Mouse (Mus musculus) heart, adult 8-10 months (tissue): ENCODE data around the gene Fau. TPM values are rescaled to one million over a fixed set of nuclear protein-coding genes. Genes with fewer than 3 reads are reported as not detected.

Experiments used
- DNase-seq: peaks from one replicate; pipeline ENCODE4 v3.0.0; 2022; ENCODE audit warnings: low spot score
- microRNA-seq: library from miRNA; unstranded; fragments of <30 nt; microRNA quantifications from one replicate; pipeline ENCODE4 v1.2.0, GENCODE M21; 2022
- total RNA-seq, 4 experiments: library from RNA; stranded (reverse); gene quantifications; 2 replicates each; pipeline ENCODE4 v1.2.4; 2022

Fau gene
- total RNA-seq, 4 experiments from 2014 or later = 526 to 624 (median 583) TPM

DNA sequence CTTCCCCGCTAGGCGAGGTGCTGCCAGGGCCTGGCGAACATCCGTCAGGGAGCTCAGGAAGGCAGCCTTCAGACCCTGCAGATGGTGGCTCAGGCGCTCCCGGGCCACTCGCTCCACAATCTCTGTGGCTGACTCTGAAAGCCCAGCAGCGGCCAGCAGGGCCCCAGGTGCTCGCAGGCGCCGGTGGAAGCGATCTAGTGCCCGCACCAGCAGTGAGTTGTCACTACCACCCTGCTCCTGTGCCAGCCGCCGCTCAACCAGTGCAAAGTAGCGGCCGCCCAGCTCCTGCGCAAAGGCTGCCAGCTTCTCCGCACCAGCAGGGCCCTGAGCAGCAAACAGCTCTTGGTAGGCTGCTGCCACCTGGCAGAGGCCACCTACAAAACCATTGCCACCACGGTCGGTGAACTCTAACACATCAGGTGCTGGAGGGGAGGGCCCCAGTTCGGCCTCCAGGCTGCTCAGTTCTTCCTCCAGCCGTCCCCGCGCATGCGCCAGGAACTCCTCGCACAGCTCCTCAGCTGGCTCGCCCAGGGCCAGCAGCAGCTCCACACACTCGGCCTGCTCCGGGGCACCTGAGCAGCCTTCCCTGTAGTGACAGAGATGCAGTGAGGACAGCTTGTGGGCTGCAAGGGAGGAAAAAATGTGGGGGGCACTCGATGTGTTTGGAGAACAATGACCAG, 13.1 kb downstream of the Fau start:
- no peak for DNase-seq

DNA sequence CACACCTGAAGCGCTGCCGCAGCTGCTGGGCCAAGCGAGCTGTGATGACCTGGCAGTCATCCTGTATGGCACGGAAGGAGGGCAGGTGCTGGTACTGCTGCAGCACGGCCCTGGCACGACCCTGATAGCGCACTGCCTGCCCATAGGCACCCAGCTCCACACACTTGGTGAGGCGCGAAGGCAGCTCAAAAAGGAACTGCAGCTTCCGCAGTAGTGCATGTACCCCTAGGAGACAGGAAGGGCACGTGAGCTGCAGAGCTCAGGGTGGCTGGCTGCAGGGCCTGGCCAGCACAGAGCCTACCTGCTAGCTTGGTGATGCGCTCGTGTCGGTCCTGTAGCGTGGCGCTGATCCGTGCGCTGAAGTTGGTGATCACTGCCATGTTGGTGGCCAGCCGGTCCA, 13.6 kb downstream of the Fau start:
- no peak for DNase-seq

DNA sequence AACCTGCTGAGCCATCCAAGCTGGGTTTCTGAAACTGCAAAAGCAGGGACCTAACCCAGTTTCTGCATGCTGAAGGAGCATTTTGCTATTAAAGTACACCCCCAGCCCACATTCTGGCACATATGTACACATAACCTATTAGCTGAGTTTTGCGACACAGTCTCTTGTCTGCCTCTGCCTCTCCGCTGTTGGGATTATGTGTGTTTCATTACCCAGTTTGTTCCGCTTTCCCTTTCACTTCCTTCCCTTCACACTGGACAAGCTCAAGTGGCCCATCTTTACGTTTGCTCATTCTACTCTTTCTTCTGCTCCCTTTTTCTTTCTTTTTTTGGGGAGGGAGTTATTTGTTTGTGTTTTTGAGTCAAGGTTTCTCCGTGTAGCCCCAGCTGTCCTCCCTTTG, 16.2 kb downstream of the Fau start:
- DNase-seq = no peak

DNA sequence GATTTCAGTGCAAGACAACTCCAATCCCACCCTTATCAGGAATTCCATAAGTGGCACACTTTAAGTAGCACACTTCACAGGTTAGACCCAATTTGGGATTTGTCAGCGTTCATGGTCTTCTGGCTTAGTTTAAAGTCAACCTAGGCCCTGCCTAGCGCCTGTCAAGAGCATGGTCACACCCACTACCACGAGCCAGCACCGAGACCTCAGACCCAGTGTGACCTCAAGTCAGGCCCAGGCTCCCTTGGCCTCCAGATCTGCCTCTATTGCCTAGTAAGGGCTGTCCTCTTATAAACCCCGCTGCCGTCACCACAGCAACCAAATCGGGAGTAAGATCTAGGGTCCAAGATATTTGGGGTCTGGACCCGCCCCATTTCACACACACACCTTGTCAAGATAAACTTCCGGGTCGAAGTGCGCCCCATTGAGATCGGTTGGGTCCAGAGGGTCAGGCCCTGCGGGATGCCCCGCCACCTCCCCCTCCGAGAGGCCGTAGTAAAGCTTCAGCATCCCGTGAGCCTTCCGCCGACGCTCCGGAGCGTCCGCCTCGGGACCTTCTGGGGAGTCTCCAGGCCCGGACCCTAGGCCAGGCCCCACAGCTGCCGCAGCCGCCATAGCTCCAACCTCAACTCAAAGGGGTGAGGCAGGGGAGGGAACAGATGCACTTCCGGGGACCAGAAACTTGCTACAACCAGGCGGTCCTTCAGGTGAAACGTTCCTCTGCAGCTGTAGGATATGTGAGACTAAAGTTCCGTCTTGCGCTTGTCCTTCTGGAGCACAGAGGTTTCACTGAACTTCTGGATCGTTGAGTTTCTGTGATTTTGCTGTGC, 19.1 kb downstream of the Fau start, which contains the start of gene Vps51:
Gene Vps51, minus strand, starts transcription at position 668 of the 830 bp plus-strand sequence.
- peak; percentile 89 for DNase-seq

DNA sequence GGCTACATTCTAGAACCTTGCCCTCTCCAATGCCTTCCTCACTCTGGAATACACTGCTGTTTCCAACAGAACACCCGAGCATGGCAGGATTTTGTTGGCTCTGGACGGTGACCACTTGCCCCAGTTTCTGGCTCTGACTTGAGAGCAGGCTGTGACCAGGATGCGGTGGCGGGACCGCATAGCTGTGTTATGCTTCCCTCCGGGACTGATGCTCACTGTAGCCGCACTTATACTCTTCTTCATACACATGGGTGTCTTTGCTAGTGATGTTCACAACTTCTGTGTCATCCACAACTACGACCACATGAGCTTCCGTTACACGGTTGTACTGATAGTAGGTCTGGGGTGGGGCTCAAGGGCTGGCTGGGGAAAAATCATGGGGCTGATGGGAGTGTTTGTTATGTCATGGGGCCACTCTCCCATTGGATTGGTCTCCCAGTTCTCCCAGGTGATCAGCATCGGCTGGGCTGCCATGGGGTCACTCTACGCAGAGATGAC, 22.4 kb downstream of the Fau start, which contains the start of gene Tmem262:
Gene Tmem262, plus strand, starts transcription at position 51 of the 498 bp plus-strand sequence.
- DNase-seq = no peak

DNA sequence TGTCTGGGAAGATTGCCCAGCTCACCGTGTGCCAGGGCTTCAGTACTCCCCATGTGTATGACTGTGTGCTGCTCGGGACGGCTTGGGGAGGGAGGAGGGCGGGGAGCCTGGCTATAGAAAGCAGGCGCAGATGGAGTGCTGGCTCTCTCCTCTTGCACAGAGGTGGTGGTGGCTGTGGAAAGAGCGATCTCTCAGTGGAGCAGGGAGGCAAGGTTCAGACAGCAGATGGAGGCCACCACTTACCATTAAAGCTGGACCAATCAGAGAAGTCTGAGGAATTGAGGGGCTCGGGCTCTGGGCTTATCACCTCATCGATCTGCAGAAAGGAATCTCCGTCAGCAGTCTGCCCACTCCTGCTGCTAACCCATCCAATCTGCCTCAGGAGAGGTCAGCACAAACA, 24.5 kb downstream of the Fau start, which contains the start of gene Gm28374:
Gene Gm28374, minus strand, starts transcription at position 101 of the 400 bp plus-strand sequence.
- no peak for DNase-seq

DNA sequence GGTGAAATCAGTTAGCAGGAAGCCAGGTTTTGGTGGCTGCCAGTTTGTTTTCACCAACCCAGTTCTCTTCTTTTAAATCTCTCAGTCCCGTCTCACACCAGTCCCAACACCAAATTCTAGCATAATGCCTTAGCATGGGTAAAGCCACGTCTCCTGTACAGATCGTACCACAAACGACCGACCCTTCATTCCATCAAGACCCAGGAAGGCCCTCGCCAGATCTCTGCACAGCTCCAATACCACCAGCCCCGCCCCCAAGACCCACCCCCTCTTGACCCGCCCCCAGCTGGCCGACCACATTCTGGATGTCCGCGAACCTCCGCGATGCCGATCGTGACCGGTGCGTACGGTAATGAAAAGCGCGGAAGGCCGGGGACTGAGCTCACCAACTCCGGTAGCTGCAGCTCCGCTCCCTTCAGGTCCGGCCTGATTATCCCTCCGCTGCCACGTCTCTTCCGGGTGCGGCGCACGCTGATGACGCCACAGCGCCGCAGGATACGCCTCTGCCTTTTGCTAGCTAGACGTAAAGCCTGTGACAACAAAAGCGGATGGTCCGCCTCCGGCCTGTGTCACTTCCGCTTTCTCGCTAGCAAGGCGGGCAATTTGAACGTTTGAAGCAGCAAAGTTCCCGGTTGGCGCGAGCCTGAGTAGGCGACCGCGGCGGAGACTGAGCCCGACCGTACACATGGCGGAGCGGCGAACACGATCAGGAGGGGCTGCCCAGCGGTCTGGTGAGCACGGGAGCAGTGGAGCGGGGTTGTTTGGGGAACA, 27.0 kb downstream of the Fau start, which contains the start of the genes Zfpl1 and Cdca5:
Gene Zfpl1, minus strand, starts transcription at position 479 of the 771 bp plus-strand sequence.
Gene Cdca5, plus strand, starts transcription at position 506 of the 771 bp plus-strand sequence.
- DNase-seq = peak; percentile 97

DNA sequence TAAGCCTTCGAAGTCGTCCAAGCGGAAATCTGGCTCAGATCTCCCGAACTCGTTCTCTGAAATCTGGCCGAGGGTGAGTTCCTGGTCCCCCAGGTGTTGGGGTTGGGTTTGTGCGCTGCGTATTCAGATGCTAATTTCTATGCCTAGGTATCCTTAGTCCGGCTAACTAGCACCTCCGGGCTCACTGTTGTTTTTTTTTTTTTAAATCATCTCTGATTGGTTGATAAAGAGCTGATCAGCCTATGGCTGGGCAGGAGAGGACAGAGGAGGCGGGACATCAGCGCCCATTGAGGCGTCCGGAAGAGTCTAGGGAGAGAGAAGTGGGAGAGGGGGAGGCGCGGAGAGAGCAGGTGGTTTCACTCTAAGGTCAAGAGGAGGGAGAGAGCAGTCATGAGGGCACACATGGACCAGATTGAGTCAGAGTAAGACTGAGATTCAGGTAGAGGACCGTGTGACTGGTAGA, 27.8 kb downstream of the Fau start:
- DNase-seq = no peak

DNA sequence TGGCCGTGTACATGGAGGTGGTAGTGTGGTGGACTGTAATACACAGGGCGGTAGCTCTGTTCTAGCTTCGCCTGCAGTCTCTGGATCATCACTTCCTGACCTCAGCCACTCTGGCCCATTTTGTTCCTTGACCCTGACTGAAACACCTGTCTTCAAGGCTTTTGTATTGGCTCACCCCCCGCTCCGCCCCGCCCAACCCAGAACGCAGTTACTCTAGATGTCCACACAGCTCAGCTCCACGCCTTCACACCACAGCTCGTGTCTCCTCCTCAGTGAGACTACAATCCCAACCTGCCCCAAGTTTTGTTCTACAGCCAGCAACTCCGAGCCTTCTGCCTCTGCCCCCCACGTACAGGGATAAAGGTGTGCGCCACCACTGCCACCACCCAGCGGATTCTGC, 31.2 kb downstream of the Fau start:
- DNase-seq = no peak

DNA sequence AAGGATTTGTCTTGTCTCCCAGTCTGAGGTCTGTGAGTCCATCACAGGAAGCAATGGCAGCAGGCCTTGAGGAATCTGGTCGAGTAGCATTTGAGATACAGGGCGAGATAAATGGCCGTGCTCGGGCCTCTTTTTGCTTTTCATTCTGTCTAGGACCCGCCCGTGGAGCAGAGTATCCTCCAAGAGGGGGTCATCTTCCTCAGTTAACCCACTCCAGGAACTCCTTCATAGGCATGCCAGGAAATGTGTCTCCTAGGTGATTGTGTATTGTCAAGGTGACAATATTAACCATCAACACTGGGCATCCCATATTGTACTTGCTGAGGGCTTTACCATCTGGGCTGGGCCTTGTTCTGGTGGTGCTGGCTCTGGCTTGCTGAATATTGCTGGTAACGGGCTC, 36.5 kb downstream of the Fau start, which contains the start of gene AC131692.1:
Gene AC131692.1, plus strand, starts transcription at position 301 of the 400 bp plus-strand sequence.
- DNase-seq = no peak

DNA sequence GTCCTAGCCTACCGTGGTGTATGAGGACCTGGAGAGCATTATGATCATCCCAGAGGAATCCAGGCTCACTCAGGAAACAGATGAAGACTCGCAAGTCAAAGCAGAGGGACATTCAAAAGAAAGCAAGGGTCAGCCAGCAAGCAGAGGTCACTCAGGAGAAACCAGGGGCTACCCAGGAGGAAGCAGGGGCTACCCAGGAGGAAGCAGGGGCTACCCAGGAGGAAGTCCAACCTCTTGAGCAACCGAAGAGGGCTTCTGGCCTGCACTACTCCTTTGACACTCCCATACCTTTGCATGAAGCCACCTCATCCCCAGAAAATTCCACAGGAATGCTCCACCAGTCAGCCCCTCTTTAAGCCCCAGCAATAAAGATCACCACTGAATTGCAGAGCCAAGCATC, 40.2 kb downstream of the Fau start:
- no peak for DNase-seq

DNA sequence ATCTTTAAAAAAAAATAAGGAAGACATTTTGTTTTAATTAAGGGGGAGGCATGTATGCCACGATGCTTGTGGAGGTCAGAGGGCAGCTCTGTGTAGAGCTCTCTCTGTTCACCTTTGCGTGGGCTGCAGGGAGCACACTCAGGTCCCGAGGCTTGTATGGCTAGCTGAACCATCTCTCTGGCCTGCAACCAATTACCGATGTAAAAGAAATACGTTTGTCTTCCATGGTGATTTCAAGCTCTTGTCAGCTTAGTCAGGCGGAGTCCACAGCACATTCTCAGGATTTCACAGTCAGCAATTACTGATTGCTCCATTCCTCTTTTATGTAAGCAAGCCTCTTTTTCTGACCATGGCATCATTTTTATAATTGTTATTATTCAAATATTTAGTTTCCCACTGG, 43.5 kb downstream of the Fau start:
- DNase-seq = no peak

DNA sequence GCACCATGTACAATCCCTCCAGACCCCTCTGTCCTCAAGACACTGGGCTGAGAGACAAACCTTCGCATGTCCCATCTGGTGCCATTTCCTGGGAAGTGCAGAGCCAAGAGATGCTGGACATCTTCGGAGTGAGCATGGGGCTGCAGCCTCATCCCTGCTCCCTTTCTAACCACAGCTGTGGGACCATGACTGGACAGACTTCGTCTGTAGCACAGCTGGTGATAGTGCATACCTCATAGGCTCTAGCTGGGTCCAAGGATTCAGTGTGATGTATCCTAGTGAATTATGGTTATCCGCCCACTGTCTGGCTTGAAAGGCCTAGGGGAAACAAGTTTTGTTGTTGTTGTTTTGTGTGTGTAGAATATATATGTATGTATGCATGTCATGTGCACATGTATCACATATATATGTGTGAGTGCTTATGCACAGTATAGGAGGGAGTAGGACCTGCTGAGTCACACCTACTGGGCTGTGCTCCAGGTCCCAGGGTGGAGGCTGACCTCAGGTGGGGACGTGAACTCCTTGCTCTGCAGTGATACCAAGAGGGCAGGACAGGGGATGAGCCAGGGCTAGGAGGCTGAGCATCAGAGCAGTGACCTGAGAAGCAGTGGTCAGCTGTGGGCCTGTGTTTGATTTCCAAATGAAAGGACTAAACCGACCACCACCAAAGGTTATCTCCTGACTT, 44.7 kb downstream of the Fau start:
- no peak for DNase-seq

DNA sequence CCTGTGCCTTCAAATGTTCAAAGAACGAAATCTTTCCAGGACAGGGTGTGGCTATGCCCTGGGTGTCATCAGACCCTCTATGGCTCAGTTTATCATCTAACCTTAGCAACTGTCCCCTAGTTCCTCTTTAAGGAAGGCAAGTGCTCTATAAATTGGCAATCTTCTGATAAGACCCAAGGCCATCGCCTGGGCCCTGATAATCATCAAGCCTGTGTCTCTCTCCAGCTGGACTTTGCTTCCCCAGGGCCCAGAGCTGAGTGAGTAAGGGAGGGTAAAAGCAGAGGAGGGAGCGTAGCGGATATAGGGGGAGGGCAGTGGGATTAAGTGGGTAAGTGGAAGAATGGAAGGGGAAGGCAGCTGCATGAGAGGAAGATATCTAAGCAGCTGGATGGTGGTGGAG, 46.8 kb downstream of the Fau start:
- no peak for DNase-seq

DNA sequence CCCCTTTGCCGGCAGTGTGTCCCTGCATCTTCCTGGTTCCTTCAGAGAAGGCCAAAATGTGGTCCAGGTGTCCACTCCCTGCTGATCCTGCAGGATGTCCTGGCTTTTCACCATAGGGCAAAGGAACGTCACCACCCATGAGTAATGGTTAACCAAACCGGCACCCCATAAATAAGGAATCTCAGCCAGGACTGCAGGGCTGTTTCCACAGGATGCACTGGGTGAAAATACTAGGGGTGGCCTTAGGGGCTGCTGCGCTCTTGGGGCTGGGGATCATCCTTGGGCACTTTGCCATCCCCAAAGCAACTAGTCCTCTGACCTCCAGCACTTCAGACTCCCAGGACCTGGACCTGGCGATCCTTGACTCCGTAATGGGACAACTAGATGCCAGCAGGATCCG, 47.9 kb downstream of the Fau start, which contains the start of gene Naaladl1:
Gene Naaladl1, plus strand, starts transcription at position 197 of the 400 bp plus-strand sequence.
- DNase-seq = no peak

Small RNA genes lying within 50 kb of the gene (microRNA-seq; reads per million reads assigned to microRNA genes)
- gene Mir6988 = not detected

Other genes with a start within 250 kb of the Fau start
- gene Frmd8, start 182.6 kb upstream of the Fau start, total RNA-seq = 1 to 10 TPM; 7.1 to 8.1 (median 7.5) TPM
- gene Slc25a45, start 180.0 kb upstream of the Fau start, total RNA-seq = 1 to 10 TPM; 2.4 to 3.8 (median 2.8) TPM
- under 1 TPM; 0.23 to 0.50 (median 0.34) TPM for gene Tigd3, start 163.7 kb upstream of the Fau start, total RNA-seq
- gene Dpf2, start 144.8 kb upstream of the Fau start, total RNA-seq = 10 to 100 TPM; 71.9 to 95.2 (median 81.1) TPM
- 1 to 10 TPM; 6.0 to 9.7 (median 8.9) TPM for gene Cdc42ep2, start 133.0 kb upstream of the Fau start, total RNA-seq
- gene Pola2, start 93.6 kb upstream of the Fau start, total RNA-seq = 10 to 100 TPM in 2 of 4 experiments, 1 to 10 TPM in 2; 7.8 to 13.5 (median 9.3) TPM
- not detected for gene Slc22a20, start 71.7 kb upstream of the Fau start, total RNA-seq
- gene Capn1, start 41.9 kb upstream of the Fau start, total RNA-seq = 10 to 100 TPM; 28.2 to 43.0 (median 35.8) TPM
- 10 to 100 TPM; 18.9 to 21.7 (median 21.4) TPM for gene Syvn1, start 11.3 kb upstream of the Fau start, total RNA-seq
- gene Mrpl49, start 59 bp upstream of the Fau start, total RNA-seq = 10 to 100 TPM; 33.7 to 44.8 (median 40.9) TPM
- gene Znhit2, start 3.3 kb downstream of the Fau start, total RNA-seq = 10 to 100 TPM; 11.8 to 14.1 (median 13.0) TPM
- gene Tm7sf2, start 10.5 kb downstream of the Fau start, total RNA-seq = 1 to 10 TPM; 3.1 to 3.9 (median 3.2) TPM
- 10 to 100 TPM; 18.3 to 23.7 (median 21.1) TPM for gene Vps51, start 19.4 kb downstream of the Fau start, total RNA-seq
- not detected for gene Tmem262, start 22.2 kb downstream of the Fau start, total RNA-seq
- not detected for gene Gm28374, start 24.4 kb downstream of the Fau start, total RNA-seq
- gene Zfpl1, start 27.1 kb downstream of the Fau start, total RNA-seq = 10 to 100 TPM; 15.4 to 20.8 (median 17.4) TPM
- under 1 TPM in 1 of 4 experiments, not detected in 3; 0.16 TPM for gene Cdca5, start 27.1 kb downstream of the Fau start, total RNA-seq
- not detected for gene AC131692.1, start 36.6 kb downstream of the Fau start, total RNA-seq
- gene Naaladl1, start 47.9 kb downstream of the Fau start, total RNA-seq = not detected
- gene Sac3d1, start 60.8 kb downstream of the Fau start, total RNA-seq = 10 to 100 TPM in 1 of 4 experiments, 1 to 10 TPM in 3; 8.0 to 10.4 (median 9.0) TPM
- 10 to 100 TPM; 14.8 to 18.0 (median 15.6) TPM for gene Snx15, start 70.5 kb downstream of the Fau start, total RNA-seq
- 1 to 10 TPM in 1 of 4 experiments, under 1 TPM in 3; 0.31 to 1.4 (median 0.43) TPM for gene Batf2, start 83.1 kb downstream of the Fau start, total RNA-seq
- 10 to 100 TPM; 77.6 to 82.7 (median 79.4) TPM for gene Arl2, start 83.7 kb downstream of the Fau start, total RNA-seq
- gene Majin, start 126.5 kb downstream of the Fau start, total RNA-seq = not detected
- not detected for gene Gpha2, start 168.5 kb downstream of the Fau start, total RNA-seq
- gene Ppp2r5b, start 178.0 kb downstream of the Fau start, total RNA-seq = 10 to 100 TPM; 32.9 to 35.9 (median 34.4) TPM
- 10 to 100 TPM; 22.3 to 28.0 (median 25.8) TPM for gene Atg2a, start 183.8 kb downstream of the Fau start, total RNA-seq
- 10 to 100 TPM; 88.7 to 99.1 (median 92.3) TPM for gene Ehd1, start 218.9 kb downstream of the Fau start, total RNA-seq
- gene Cdc42bpg, start 248.6 kb downstream of the Fau start, total RNA-seq = 10 to 100 TPM; 14.7 to 17.1 (median 15.4) TPM